Mouse (Mus musculus) heart, embryonic 13.5 days (tissue): ENCODE results near the gene Trp53bp1. TPM values are rescaled to one million over a fixed set of nuclear protein-coding genes. Genes with fewer than 3 reads are reported as not detected.

Source experiments
- ATAC-seq: fragments of 200-750 bp; cut with Nextera tagmentation; 2 replicates; pipeline ENCODE4 v1.8.0; 2017; ENCODE audit warnings: moderate TSS enrichment; ENCODE audit not compliant: insufficient number of reproducible peaks, low FRiP score, low TSS enrichment; ENCODE audit errors: extremely low read depth
- H3K27ac ChIP-seq: fragments of 300-500 bp; sonication (generic); replicated peaks from 2 replicates; pipeline ENCODE4 v1.5.1; 2015; ENCODE audit warnings: moderate library complexity, mild to moderate bottlenecking, inconsistent platforms
- H3K27me3 ChIP-seq: fragments of 300-500 bp; sonication (generic); replicated peaks from 2 replicates; pipeline ENCODE4 v1.6.1; 2015; ENCODE audit warnings: mild to moderate bottlenecking, inconsistent platforms
- H3K36me3 ChIP-seq: fragments of 300-500 bp; sonication (generic); 2 replicates; pipeline ENCODE4 v1.6.1; 2015; ENCODE audit warnings: mild to moderate bottlenecking, inconsistent platforms
- H3K4me1 ChIP-seq: fragments of 300-500 bp; sonication (generic); 2 replicates; pipeline ENCODE4 v1.6.1; 2015; ENCODE audit warnings: inconsistent platforms
- H3K4me2 ChIP-seq: fragments of 300-500 bp; sonication (generic); 2 replicates; pipeline ENCODE4 v1.6.1; 2015; ENCODE audit warnings: inconsistent platforms, mild to moderate bottlenecking, moderate library complexity
- H3K4me3 ChIP-seq: fragments of 300-500 bp; sonication (generic); 2 replicates; pipeline ENCODE4 v1.5.1; 2015; ENCODE audit warnings: moderate library complexity, mild to moderate bottlenecking, inconsistent platforms
- H3K9ac ChIP-seq: fragments of 300-500 bp; sonication (generic); 2 replicates; pipeline ENCODE4 v1.6.1; 2015; ENCODE audit warnings: inconsistent platforms, mild to moderate bottlenecking, moderate library complexity
- H3K9me3 ChIP-seq: fragments of 300-500 bp; sonication (generic); 2 replicates; pipeline ENCODE4 v1.6.1; 2016; ENCODE audit warnings: inconsistent platforms
- WGBS: fragments of 180-500 bp; shearing (Covaris S2); methylation state at CpG from one replicate; pipeline ENCODE4 v1.1.7; 2015; ENCODE audit warnings: mixed read lengths; 5-methylcytosine and 5-hydroxymethylcytosine counted together
- polyA plus RNA-seq: library from polyadenylated mRNA; unstranded; fragments of >200 nt; fragmentation: Nextera tagmentation; extraction: Ambion mirVana; gene quantifications from 2 replicates; pipeline ENCODE4 v1.2.1, GENCODE M21; 2015

The Trp53bp1 gene
- polyA plus RNA-seq, 1 experiment from 2014 or later = 44.6 TPM

GRCm38 (mm10) chr2:121239426-121239825, 31.8 kb downstream of the Trp53bp1 start:
- no peaks in the 10 kb centered on the region for H3K9me3 ChIP-seq
- H3K4me3 ChIP-seq = no peak overlapping the region
- no peak overlapping the region for H3K4me2 ChIP-seq
- peaks cover 88% of the 10 kb centered on the region for H3K36me3 ChIP-seq
- ATAC-seq = no peak
- WGBS = 65% methylated on average over 4 of the region's 4 CpGs
- H3K4me1 ChIP-seq = peaks cover 14% of the 10 kb centered on the region
- H3K27me3 ChIP-seq = no peaks in the 10 kb centered on the region
- no peak overlapping the region for H3K27ac ChIP-seq
- no peak overlapping the region for H3K9ac ChIP-seq

- Histone ChIP-seq H3K4me1 (peaks cover 10% of the 10 kb centered on the region), H3K4me2 (peak overlapping the region; percentile 34), H3K4me3 (peak overlapping the region; percentile 9; the same call in 1 of the 2 replicates), H3K27me3 (no peaks in the 10 kb centered on the region), H3K9me3 (no peaks in the 10 kb centered on the region), H3K27ac (0 out of 2 replicates have a peak overlapping the region, but pooled peaks have one; percentile 15), H3K9ac (peak overlapping the region; percentile 15; the same call in 1 of the 2 replicates), H3K36me3 (peaks cover 87% of the 10 kb centered on the region)
- WGBS = 47% methylated on average over 8 of the region's 8 CpGs
- no peak for ATAC-seq
Measured at GRCm38 (mm10) chr2:121235460-121236072, 35.6 kb downstream of the Trp53bp1 start.

GRCm38 (mm10) chr2:121228135-121228534, 43.1 kb downstream of the Trp53bp1 start:
- Histone ChIP-seq H3K27ac (no peak overlapping the region), H3K9me3 (no peaks in the 10 kb centered on the region), H3K4me3 (no peak overlapping the region), H3K4me2 (no peak overlapping the region), H3K27me3 (no peaks in the 10 kb centered on the region), H3K4me1 (no peaks in the 10 kb centered on the region), H3K36me3 (peaks cover 89% of the 10 kb centered on the region), H3K9ac (no peak overlapping the region)
- WGBS = 88% methylated on average over 4 of the region's 4 CpGs
- ATAC-seq = no peak

DNA sequence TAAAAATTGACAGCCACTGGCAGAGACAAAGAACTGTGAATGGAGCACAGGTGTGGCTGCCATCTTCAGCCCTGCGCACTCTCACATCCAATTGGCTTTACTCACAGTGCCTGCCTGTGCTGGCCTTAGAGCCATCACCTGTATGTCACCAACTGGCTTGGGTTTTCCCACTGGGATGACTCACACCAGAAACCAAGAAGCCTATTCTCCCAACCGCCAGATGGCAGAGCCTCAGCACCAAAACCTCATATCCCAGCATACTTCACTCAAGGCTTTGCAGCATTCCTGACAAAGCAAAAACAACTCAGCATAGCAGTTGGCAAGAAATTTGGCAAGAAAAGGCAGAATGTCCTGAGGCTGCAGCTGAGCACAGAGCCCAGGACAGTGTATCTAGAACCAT, 48.2 kb downstream of the Trp53bp1 start:
- WGBS = 87% methylated on average over 2 of the region's 2 CpGs
- ATAC-seq = no peak
- Histone ChIP-seq H3K27me3 (no peaks in the 10 kb centered on the region), H3K4me3 (no peak overlapping the region), H3K9ac (no peak overlapping the region), H3K4me1 (no peaks in the 10 kb centered on the region), H3K4me2 (no peak overlapping the region), H3K27ac (no peak overlapping the region), H3K36me3 (peaks cover 94% of the 10 kb centered on the region), H3K9me3 (no peaks in the 10 kb centered on the region)

- H3K9me3 ChIP-seq = no peaks in the 10 kb centered on the region
- peaks cover 93% of the 10 kb centered on the region for H3K36me3 ChIP-seq
- H3K4me3 ChIP-seq = no peak overlapping the region
- no peak overlapping the region for H3K4me2 ChIP-seq
- no peak for ATAC-seq
- H3K9ac ChIP-seq = no peak overlapping the region
- no peak overlapping the region for H3K27ac ChIP-seq
- no peaks in the 10 kb centered on the region for H3K27me3 ChIP-seq
- no peaks in the 10 kb centered on the region for H3K4me1 ChIP-seq
Measured at GRCm38 (mm10) chr2:121219994-121220393, 51.2 kb downstream of the Trp53bp1 start.

GRCm38 (mm10) chr2:121219177-121219576, 52.0 kb downstream of the Trp53bp1 start:
- H3K4me1 ChIP-seq = no peaks in the 10 kb centered on the region
- ATAC-seq = no peak
- no peak overlapping the region for H3K4me3 ChIP-seq
- no peak overlapping the region for H3K9ac ChIP-seq
- H3K9me3 ChIP-seq = no peaks in the 10 kb centered on the region
- peaks cover 93% of the 10 kb centered on the region for H3K36me3 ChIP-seq
- H3K27me3 ChIP-seq = no peaks in the 10 kb centered on the region
- H3K27ac ChIP-seq = no peak overlapping the region
- H3K4me2 ChIP-seq = no peak overlapping the region

- 0 out of 2 replicates have a peak overlapping the region, but pooled peaks have one; percentile 12 for H3K27ac ChIP-seq
- H3K36me3 ChIP-seq = peaks cover 90% of the 10 kb centered on the region
- no peaks in the 10 kb centered on the region for H3K27me3 ChIP-seq
- no peak for ATAC-seq
- no peak overlapping the region for H3K4me2 ChIP-seq
- no peak overlapping the region for H3K4me3 ChIP-seq
- no peaks in the 10 kb centered on the region for H3K9me3 ChIP-seq
- 77% methylated on average over 3 of the region's 3 CpGs for WGBS
- no peaks in the 10 kb centered on the region for H3K4me1 ChIP-seq
- no peak overlapping the region for H3K9ac ChIP-seq
Measured at GRCm38 (mm10) chr2:121214491-121214890, 56.7 kb downstream of the Trp53bp1 start.

DNA sequence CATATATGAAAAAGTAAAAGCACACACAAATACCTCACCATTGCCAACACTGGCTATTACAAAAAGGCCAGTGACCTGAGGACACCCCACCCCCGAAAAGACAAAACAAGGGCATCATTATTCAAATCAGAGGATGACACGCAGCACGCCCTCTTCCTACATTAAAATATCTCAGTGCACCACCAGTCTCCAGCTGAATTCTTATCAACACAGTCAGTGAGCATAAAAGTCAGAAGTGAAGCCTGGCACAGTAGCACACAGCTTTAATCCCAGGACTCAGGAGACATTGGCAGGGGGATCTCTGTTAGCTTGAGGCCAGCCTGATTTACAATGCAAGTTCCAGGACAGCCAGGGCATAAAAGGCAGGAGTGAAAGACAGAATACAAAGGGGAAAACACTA, 64.7 kb downstream of the Trp53bp1 start:
- H3K27me3 ChIP-seq = no peaks in the 10 kb centered on the region
- no peak overlapping the region for H3K4me3 ChIP-seq
- no peak overlapping the region for H3K9ac ChIP-seq
- no peaks in the 10 kb centered on the region for H3K9me3 ChIP-seq
- no peak for ATAC-seq
- H3K36me3 ChIP-seq = peaks cover 97% of the 10 kb centered on the region
- no peak overlapping the region for H3K4me2 ChIP-seq
- no peaks in the 10 kb centered on the region for H3K4me1 ChIP-seq
- H3K27ac ChIP-seq = no peak overlapping the region
- WGBS = 84% methylated on average over 3 of the region's 3 CpGs

DNA sequence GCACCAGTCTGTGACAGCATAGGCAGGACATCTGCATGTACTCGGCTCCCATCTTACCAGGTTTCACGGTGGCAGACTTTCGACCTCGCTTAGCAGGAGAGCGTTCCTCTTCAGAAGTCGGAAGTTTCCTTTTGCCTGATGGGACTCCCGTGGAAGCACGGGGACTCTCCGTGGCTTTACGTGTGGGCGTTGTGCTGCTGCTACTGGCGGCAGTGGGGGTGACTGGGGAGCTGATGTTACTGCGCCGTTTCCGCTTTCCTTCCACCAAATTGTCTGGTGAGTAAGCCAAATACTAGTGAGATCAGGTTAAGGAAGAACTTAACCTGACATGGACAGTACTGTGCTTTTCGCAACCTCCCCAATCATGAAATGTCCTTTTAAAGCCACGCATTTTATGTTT, 66.9 kb downstream of the Trp53bp1 start:
- Histone ChIP-seq H3K36me3 (peaks cover 99% of the 10 kb centered on the region), H3K9ac (no peak overlapping the region), H3K4me2 (no peak overlapping the region), H3K9me3 (no peaks in the 10 kb centered on the region), H3K4me3 (no peak overlapping the region), H3K4me1 (no peaks in the 10 kb centered on the region), H3K27me3 (no peaks in the 10 kb centered on the region), H3K27ac (no peak overlapping the region)
- no peak for ATAC-seq
- WGBS = 93% methylated on average over 17 of the region's 17 CpGs

DNA sequence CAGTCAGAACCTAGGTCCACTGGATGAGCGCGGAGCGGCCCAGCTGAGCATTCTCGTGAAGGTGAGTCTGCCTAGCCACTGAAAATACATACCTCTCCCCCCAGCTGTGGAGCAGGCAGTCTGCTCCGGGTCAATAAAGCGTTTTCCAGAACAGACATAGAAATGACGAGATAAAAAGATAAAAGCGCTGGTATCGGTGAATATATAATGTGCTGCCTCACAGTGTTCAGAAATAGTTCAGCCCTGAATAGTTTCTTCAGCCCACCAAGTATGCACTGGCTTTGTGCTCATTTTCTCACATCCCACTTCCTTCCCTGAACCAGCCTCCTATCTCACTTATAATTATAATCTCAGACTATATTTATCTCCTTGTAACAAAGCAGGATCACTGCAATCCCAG, 75.7 kb downstream of the Trp53bp1 start:
- H3K36me3 ChIP-seq = peaks cover 98% of the 10 kb centered on the region

DNA sequence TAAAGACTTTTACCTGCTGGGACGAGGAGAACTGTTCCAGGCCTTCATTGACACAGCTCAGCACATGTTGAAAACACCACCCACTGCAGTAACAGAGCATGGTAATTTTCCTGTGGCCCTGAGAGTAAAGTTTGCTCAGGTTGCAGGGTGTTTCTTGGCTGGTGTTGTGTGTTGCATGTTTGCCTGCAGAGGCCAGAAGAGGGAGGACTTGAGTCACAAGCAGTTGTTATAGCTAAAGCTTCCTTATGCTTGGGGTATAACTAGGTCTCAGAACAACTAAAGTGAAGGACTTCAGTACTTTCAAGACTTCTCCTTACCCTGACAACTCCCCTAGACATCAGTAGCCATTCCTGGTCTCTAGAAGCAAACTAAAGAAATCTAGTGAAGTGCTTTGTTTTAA, 82.7 kb downstream of the Trp53bp1 start:
- ATAC-seq = no peak
- H3K27me3 ChIP-seq = no peaks in the 10 kb centered on the region
- H3K9ac ChIP-seq = no peak overlapping the region
- 65% methylated on average over 1 of the region's 1 CpGs for WGBS
- peaks cover 96% of the 10 kb centered on the region for H3K36me3 ChIP-seq
- 0 out of 2 replicates have a peak, but pooled peaks cover 2% of the 10 kb centered on the region for H3K4me1 ChIP-seq
- no peak overlapping the region for H3K27ac ChIP-seq
- H3K4me3 ChIP-seq = no peak overlapping the region
- no peaks in the 10 kb centered on the region for H3K9me3 ChIP-seq
- H3K4me2 ChIP-seq = no peak overlapping the region

More for the DNA sequence above, 75.7 kb downstream of the Trp53bp1 start:
- no peak overlapping the region for H3K9ac ChIP-seq
- H3K27ac ChIP-seq = no peak overlapping the region
- H3K4me2 ChIP-seq = no peak overlapping the region
- no peak overlapping the region for H3K4me3 ChIP-seq
- no peaks in the 10 kb centered on the region for H3K27me3 ChIP-seq
- H3K9me3 ChIP-seq = no peaks in the 10 kb centered on the region
- 0 out of 2 replicates have a peak, but pooled peaks cover 4% of the 10 kb centered on the region for H3K4me1 ChIP-seq
- 85% methylated on average over 9 of the region's 9 CpGs for WGBS
- no peak for ATAC-seq

- no peak overlapping the region for H3K27ac ChIP-seq
- no peaks in the 10 kb centered on the region for H3K4me1 ChIP-seq
- no peaks in the 10 kb centered on the region for H3K27me3 ChIP-seq
- no peak overlapping the region for H3K9ac ChIP-seq
- peaks cover 87% of the 10 kb centered on the region for H3K36me3 ChIP-seq
- H3K9me3 ChIP-seq = no peaks in the 10 kb centered on the region
- H3K4me3 ChIP-seq = no peak overlapping the region
- no peak for ATAC-seq
- WGBS = 91% methylated on average over 7 of the region's 7 CpGs
- H3K4me2 ChIP-seq = no peak overlapping the region
Measured at GRCm38 (mm10) chr2:121184142-121184541, 87.1 kb downstream of the Trp53bp1 start.
